Mouse (Mus musculus): ENCODE measurements around the gene Gm815.

The Gm815 gene

GRCm38 (mm10) chr19:26877180-26877775 lies 8.4 kb upstream of the Gm815 start:
- DNase-seq (ENCODE audit: low spot score in 2 of 2): no peak

- no peak for DNase-seq (ENCODE audit: low spot score in 2 of 2)
These were observed 5.8 kb upstream of the Gm815 start for GRCm38 (mm10) chr19:26879856-26880255.

DNA sequence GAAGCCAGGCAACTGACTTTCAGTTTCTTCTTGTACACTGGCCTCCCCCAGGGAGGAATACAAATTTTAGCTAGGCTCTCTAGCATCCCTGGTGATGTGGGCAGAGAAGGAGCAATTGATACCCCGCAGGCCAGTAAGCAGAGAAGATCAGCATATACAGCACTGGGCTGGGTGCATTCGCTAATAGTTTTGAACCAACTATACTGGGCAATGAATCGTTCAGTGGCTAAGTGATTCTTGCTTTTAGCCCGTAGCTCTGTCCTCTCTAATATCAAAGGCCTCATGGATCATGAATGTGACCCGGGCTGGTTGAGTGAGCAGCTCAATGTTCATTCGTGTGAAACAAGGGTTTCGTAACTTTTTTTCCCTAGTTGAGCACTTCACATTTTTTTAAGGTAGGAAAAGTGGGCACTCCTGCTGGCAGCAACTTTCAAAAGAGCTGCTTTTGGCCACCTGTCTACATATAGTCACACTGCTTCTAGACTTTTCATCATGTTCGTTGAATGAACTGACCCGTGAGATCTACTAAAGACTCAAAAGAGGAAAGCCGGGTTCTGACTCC lies 3.7 kb upstream of the Gm815 start:
- no peak for DNase-seq (ENCODE audit: low spot score in 2 of 2)

DNA sequence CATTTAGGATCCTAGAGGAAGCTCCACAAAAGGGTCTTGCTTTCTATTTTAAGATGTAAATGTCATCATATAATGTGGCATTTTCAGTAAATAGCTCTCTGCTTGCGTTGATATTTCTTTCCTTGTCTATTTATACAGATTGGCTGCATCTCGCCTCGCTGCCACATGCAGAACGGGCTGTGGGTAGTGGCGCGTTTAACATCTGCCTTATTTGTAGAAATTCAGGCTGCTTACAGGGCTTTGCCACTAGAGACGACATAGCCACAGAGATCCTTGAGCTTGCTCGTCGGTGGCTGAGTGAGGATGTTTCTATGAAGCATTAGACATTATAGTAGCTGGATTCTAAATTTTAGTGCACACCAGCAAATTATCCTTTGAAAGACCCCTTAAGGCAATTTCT lies 2.5 kb downstream of the Gm815 start:
- DNase-seq (ENCODE audit: low spot score in 2 of 2): peak; percentile 31 to 67

GRCm38 (mm10) chr19:26891306-26891964 lies 5.8 kb downstream of the Gm815 start:
- peak; percentile 44 to 59 for DNase-seq (ENCODE audit: low spot score in 2 of 2)

DNA sequence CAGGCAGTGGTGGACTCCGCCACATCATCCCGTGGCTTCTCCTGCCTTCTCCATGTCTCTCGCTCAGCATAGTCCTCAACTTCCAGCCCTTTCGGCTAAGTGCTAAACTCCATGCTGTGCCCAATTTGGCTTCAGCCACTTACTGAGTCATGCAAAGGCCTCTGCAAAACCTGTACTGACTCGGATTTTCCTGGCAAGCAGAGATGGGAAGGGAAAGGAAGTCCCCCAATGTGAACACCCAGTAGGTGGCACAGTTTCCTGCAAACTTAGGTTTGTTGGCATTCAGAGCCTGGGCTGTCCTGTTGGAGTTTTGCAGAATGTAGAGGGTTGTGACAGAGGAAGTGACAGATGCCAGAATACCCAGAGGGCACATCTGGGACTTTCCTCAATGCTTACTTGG lies 7.2 kb downstream of the Gm815 start:
- DNase-seq (ENCODE audit: low spot score in 2 of 2): no peak

GRCm38 (mm10) chr19:26902162-26902561 lies 16.5 kb downstream of the Gm815 start:
- DNase-seq (ENCODE audit: low spot score in 2 of 2): no peak

DNA sequence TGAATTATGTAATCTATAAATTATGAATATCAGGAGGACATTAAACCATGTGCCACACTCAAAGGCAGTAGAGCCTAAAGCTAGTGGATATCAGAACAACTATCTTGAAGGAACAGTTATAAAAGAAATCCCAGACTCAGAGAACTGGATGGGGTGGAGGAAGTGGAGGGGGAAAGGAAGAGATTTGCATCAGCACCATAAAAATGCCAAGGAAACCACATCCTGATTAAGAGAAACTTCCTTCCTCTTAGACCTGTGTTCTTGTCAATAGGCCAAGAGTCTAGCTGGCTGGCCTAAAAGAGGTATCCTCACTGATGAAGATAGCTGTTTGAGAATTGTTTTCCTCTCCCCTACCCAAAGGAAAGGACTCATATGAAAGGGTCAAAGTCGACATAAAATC lies 28.6 kb downstream of the Gm815 start:
- no peak for DNase-seq (ENCODE audit: low spot score in 2 of 2)

- DNase-seq (ENCODE audit: low spot score in 2 of 2): no peak
These were observed 35.1 kb downstream of the Gm815 start for GRCm38 (mm10) chr19:26920816-26921215.

DNA sequence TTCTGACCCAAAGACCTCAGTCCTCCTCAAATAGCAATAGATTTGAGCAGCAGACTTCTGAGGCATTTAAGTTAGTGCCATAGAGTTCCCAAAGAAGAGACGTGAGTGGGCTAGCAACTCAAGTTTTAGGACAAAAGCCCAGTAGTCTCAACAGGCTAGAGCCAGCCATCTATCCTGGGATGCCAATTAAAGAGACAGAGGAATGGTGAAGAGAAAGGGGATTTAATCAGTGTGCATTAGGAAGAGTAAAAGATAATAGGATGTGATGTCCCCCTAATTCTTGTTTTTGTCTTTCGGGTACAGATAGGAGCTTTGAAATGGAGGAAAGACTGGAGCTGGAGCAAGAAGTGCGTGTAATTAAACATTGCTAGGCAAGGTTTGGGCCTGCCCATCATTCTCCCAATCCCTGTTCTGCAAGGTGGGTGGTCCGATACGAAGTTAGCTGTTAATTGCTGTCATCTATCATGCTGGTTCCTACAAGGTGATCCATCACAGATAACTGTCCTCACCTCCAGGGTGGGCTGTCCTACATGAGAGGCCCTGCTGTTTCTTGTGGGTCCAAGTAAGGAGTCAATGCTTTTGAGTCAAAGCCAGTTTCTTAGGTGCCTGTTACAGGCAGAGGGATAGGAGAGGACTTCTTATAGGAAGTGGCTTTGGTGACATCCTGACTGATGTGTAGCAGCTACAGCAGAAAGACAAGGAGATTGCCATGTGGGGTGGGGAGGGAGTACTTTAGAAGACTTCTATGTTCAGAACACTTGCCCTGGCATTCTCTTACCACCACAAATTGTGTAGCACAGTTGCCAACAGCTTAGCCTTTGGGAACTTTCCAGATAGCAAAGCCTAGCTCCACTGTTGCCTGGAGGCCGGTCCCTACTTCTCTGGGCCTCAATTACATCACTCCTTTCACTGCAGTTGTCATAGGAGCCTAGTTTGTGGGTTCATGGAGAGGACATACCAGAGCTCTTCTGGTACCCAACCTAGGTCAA lies 44.9 kb downstream of the Gm815 start:
- DNase-seq (ENCODE audit: low spot score in 2 of 2): peak in 1 of 2 experiments; percentile 28

DNA sequence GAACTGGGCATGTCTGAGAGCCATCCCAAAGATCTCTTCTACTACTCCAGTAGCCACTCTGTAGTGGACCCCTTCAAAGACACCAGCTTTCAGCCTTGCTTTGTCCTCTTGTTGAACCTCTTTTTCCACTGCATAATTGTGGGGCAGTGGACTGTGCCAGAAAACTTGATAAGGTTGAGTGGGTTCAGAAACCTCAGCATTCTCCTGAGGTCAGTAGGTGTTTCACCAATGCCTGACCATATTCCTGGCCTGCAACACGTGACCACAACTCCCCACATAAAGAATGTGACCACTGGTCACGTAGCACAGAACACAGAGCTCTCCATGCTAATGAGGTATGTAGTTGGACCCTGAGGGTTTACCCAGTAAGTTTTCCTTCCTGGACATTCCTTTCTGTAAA lies 48.5 kb downstream of the Gm815 start:
- DNase-seq (ENCODE audit: low spot score in 2 of 2): no peak
